Mouse (Mus musculus): ENCODE results near the gene Ctbp2.
"Not testable (repeated sequence)": the region's sequence is repeated elsewhere in the genome, so short reads cannot be mapped to it uniquely, and the experiment has no call there.

Gene Ctbp2

DNA sequence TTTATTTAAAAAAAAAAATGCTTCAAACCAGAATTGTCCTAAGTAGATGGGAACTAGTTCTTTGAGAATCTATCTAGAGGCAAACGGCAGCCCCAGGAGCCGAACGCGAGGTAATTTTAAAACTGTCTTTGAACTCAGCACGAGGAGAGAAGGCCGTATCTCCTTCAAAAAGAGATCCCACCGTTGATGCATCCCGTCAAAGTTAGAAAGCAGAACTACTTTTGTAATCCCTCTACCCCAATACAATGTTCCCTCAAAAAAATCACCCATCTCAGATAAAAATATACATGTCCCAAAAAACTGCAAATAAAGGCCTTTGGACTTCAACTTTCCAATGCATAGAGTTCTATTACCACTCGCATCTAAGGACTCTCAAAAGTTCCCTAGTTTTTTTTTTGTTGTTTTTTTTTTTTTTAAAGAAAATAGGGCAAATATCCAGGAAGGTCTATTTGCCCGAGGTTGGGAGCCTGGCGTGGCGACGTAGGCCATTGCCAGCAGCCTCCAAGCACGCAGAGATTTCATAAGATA, 3.0 kb downstream of the Ctbp2 start:
- in situ Hi-C loops (cut with MboI; ENCODE audit: low sequenced_read_pairs) = no loop called here

DNA sequence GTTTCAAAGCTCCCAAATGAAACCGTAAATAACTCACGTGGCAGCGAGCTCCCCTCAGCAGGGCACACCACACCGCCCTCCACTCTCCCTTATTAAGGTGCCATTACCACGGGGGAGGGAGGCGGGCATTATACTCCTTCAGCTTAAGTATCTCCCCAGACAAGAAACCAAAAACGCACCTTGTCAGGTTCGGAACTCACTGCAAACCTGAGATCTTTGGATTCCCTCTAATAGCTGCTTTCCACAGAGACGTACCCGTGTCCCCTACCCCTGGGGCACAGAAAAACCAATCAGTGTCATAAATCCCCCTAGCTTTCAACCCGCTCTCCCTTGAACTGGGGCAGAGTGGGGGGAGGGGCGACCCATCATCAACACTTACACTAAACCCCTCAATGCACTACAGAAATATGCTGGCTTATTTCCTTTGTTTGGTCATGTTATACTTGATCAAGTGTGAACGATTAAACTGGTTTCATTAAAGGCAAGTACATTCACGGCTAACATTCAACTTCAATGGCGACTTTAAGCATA, 3.9 kb downstream of the Ctbp2 start:
- in situ Hi-C loops (cut with MboI; ENCODE audit: low sequenced_read_pairs) = no loop called here

DNA sequence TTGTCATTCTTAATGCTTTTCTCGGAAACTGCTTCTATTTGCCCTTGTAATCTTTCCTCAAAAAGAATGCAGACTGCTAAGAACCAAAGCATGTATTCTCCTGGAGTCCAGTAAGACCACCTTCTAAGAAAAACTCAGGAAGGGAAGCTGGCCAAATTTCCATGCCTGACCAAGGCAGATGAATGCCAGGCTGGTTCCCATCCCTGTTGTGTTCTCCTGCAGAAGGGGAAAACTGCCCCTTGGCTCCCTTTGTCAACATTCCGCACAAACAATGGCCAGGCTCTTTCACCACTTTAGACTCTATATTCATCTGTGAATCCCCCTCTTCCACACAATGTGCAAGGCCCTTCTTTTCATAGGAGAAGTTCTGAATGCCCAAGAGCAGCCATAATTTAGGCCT, 6.3 kb downstream of the Ctbp2 start:
- in situ Hi-C loops (cut with MboI; ENCODE audit: low sequenced_read_pairs) = no loop called here

DNA sequence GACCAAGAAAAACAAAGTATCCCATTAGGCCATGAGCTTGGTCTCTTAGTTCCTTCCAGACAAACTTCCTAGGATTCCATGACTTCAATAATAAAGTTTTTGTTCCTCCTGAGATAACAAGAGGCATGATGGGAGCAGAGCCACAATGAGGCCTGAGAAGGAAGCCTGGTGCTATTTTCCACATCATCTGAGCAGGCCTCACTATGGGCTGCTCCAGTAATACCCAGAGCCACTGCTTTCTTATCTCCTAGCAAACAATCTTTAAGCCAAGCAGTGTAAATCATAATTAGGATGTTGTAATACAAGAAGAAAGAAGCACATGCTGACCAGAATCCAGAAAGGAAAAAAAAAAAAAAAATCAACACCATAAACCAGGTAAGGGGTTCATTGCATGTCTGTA, 7.6 kb downstream of the Ctbp2 start:
- in situ Hi-C loops (cut with MboI; ENCODE audit: low sequenced_read_pairs) = no loop called here

DNA sequence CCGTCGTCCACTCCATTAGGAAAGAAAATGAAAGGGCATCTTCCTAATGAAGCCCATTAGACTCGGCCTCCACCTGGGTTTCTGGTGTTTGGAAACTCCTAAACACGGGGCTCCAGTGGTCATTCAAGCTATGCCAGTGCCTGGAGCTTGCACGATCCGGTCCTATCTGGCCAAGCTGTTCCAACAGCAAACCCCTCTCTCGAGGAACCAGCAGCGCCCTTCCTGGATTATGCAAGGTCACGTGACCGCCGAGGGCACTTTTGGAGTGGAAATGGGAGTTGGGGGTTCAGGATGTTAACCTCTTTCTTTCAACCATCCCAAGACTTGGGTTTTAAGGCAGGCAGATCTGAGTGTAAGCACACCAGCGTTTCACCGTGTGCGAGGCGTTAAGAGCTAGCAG, 8.3 kb downstream of the Ctbp2 start:
- in situ Hi-C loops (cut with MboI; ENCODE audit: low sequenced_read_pairs) = no loop called here

DNA sequence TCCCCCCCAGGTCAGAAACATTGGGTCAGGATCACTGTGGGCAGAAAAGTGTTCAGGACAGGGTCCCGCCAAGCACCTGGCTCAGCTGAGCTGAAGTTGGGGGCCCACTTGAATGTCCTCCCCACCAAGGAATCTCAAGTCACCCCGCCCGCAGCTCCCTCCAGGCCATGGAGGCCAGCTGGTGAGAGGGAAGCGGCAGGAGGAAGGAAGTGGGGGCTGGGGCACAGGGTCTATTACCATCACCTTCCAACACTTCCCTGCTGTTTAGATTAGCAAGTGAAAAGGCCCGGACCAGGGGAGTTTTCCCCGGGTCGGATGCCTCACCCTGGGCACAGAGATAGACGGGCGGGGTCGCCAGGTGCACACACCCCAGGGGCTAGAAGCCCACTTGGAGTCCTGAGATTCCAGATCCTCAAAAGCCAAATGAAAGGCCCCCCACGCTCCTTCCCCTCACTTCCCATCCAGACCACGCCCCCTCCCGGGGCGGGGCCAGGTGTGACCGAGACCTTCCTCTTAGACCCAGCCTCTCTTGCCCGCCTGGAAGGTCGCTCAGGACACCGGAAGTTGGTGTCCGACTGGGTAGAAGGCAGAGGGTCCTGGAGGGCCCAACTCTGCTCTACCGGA, 9.2 kb downstream of the Ctbp2 start:
- in situ Hi-C loops (cut with MboI; ENCODE audit: low sequenced_read_pairs) = no loop called here

DNA sequence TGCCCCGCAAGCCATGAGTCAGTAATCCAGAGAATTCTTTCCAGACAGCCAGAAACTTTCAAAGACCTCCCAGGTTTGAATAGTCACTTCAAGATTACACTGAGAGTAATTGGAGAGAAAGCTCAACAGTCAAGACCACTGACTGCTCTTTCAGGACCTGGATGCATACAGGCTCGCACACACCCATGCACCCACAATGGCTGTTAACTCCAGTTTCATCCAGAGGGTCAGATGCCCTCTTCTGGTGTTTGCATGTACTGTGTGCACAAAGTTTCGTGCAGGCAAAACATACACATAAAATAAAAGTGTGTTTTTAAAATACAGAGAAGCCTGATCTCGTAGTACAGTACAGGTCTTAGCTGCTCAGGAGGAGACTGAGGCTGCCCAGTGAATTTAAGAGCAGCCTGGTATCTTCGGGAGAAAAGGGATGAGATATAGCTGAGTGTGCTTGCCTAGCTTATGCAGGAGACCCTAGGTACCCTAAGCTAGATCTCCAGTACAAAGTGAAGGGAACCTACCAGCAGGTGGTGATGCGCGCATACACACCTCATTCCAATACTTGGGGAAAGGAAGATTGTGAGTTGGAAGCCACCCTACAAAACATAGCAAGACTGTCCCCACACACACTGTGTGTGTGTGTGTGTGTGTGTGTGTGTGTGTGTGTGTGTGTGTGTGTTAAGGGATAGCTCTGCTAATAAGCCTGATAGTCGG, 10.8 kb downstream of the Ctbp2 start:
- in situ Hi-C loops (cut with MboI; ENCODE audit: low sequenced_read_pairs) = no loop called here

DNA sequence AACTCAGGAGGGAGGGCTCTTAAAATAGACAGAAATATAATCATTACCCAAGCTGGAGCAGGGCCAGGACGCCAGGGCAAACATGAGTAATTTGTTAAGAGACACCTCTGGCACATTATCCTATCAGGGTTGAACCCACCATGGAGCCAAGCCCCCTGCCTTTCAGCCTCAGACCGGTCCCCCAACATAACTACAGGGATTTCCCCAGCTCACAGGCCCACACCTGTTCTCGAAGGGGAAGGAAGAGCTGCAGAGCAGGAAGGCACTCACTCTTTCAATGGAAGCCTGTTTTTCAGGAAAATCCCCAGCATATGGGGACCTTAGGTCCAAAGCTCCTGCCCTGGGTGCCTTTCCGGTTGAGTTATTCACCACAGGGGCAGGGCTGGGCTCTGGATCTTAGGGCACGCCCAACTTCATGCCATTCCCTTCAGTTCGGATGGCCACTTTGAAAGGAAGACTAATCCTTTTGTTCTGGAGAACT, 11.8 kb downstream of the Ctbp2 start:
- in situ Hi-C loops (cut with MboI; ENCODE audit: low sequenced_read_pairs) = no loop called here

DNA sequence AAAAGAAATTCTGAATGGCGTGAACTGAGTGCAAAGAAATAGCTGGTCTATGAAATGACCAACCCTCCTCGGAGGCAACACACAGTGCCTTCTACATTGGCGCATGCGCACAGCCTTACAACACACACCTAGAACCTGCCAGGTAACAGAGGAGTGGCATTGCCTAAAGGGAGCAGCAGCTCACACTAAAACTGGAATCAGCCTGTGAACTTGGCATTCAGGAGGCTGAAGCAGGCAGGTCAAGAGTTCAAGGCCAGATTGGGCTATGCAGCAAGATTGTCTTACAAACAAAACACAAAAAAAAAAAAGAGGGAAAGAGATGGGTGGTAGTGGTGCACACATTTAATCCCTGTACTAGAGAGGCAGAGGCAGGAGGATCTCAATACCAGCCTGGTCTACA, 14.7 kb downstream of the Ctbp2 start:
- in situ Hi-C loops (cut with MboI; ENCODE audit: low sequenced_read_pairs) = no loop called here

DNA sequence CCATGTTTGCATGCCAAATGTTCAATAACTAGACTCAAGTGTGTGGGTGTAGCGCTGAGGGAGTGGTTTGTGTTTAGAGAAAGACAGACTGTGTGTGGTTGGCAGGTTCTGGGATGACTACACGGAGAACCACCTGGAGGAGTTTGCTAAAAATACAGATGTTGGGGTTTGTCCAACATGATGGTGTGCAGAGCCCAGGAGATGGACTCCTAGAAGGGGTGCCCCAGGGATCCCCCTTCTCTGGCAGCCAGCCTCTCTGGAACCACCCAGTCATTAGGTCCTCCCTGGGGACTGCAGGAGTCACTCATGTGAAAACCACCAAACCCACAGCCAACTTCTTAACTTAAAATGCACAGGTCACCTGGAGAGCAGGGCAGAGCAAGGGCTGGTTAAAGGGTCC, 15.5 kb downstream of the Ctbp2 start:
- in situ Hi-C loops (cut with MboI; ENCODE audit: low sequenced_read_pairs) = no loop called here

DNA sequence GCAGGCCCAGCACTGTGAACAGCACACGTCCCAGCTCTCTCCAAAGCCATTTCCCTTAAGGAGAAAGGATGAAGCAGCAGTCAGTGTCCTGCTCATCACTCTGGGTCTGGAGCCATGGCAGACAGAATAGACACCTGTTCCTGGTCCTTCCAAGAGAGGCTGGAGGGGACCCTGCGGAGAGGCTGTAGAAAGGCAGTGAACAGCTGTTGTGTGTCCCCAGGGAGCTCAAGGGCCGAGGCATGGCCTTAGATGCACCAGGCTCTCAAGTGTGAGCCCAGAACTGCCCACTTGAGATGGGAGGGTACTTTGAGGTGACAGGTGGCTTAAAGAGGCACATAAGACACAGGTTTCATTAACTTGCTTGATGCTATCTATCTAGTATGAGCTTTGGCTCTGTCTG, 21.6 kb downstream of the Ctbp2 start:
- in situ Hi-C loops (cut with MboI; ENCODE audit: low sequenced_read_pairs) = no loop called here

DNA sequence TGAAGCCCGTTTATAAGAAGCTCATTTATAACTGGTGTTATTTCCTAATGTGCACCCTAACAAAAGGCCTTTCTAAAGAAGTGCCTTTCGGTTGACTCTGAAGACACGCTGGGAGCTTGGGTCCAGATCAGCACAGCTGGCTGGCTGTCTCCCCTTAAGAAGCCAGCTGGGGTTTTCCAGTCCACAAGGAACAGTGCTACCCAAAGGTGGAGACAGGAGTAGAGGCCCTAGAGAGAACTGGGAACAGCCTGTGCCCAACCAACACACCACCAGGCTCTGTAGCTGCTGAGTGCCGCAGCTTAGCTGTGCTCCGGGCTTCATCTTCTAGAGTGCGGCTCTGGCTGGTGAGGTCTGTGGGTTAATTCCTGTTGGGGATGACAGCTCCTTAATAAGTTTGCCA, 23.1 kb downstream of the Ctbp2 start:
- in situ Hi-C loops (cut with MboI; ENCODE audit: low sequenced_read_pairs) = no loop called here

DNA sequence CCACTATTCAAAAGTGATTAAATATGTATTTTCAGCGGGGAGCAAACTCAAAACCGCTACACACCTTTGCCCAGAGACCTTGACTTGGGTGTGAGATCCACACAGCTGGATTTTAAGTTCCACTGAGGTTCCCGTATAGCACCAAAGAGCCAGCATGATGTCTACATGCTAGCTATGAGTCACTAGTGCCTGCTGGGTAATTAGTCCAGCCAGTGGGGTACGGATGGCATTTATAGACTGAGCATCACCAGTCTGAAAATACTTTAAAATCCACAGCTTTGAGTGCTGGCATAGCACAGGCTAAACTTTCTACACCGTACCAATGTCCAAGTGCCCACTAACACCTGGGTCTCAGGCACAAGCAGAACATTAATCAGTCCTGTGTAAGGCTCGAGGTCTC, 24.0 kb downstream of the Ctbp2 start:
- in situ Hi-C loops (cut with MboI; ENCODE audit: low sequenced_read_pairs) = no loop called here

DNA sequence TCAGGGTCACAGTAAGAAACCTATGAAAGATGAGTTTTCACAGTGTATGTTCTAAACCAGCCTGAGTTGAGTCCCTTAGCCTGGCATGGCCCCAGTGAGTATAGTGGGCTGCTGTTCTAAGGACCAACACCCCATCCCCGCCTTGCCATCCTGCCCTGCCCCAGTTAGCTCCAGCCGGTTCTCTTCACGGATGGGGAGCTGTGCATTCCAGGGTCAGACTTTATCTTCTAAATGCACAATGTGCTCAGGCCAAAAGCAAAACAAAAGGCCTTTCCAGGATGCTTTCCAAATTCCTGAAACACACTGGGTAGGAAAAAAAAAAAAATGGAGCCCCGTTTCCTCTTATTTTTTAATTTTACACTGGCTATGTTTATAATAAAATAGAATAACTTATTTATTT, 24.9 kb downstream of the Ctbp2 start:
- in situ Hi-C loops (cut with MboI; ENCODE audit: low sequenced_read_pairs) = no loop called here

DNA sequence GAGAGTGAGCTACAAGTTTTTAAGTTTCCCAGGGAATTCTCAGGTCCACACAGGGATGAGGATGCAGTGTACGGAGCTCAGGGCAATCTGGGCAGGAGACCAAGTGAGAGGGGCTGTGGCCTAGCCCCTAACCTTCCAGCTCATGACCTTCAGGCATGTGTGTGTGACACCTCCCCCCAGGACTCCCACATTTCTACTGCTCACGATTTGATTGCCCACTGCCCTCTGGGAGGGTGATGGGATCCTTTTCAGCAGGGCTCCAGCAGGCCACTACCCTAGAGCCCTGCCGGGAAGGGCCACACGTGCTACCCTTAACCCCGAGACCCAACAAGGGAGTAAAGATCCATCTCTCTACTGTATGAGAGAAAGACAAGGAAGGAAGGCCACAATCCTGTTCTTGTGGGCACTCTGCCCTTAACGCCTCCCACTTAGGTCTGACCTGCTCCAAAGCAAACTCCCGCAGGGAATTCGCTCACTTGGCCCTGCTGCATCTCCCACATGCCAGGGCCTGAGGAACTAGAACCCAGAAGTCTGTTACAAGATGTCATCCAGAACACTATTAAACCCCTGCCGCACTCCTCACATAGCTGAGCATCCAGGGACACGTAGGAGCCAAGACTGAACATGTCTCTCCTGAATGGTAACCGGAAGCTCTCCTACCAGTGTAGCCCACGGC, 25.9 kb downstream of the Ctbp2 start:
- in situ Hi-C loops (cut with MboI; ENCODE audit: low sequenced_read_pairs) = no loop called here

DNA sequence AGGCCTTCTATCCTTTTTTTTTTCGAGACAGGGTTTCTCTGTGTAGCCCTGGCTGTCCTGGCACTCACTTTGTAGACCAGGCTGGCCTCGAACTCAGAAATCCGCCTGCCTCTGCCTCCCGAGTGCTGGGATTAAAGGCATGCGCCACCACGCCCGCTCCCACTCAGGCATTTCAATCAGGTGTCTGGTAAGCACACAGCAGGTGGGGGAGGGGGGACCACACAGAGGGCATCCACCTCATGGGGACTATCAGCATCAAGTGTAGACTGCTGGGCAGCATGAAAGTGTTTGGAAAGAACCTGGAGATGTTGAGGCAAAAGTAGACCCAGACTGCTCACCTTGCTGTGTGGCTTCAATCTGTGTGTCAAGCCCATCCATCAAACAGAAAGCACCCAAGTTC, 28.5 kb downstream of the Ctbp2 start:
- in situ Hi-C loops (cut with MboI; ENCODE audit: low sequenced_read_pairs) = not testable (repeated sequence)

DNA sequence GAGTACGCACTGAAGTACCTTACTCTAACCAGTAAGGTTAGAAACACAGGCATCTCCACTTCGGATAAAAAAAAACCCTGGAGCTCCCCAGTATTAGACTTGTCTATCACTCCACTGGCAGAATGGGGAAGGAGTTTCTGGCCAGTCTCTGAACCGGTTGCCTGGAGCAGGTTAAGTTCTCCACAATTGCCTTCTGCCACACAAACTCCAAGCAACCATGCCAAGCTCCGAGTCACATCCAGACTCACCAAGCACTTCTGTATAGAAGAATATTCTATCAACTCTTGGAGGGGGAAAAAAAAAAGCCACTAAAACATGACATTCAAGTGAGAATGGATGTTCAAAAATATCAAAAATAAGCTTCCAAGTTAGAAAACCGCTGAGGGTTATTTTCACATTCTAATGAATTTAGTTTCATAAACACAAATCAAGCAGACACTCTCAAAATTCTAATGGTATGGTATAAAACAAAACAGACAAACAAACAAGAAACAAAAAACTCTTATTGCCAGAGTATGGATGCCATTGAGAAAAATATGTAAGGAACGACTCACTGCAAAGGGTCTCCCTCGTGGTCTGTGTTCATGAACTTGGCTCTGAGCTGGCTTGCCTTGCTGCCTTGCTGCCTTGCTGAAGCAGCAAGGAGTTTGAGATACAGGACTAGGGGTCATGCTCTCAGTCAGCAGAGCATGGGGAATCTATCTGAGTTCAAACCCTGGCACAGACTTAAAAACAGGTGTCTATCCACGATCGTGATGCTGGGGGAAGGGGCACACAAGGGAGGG, 29.3 kb downstream of the Ctbp2 start:
- in situ Hi-C loops (cut with MboI; ENCODE audit: low sequenced_read_pairs) = no loop called here

DNA sequence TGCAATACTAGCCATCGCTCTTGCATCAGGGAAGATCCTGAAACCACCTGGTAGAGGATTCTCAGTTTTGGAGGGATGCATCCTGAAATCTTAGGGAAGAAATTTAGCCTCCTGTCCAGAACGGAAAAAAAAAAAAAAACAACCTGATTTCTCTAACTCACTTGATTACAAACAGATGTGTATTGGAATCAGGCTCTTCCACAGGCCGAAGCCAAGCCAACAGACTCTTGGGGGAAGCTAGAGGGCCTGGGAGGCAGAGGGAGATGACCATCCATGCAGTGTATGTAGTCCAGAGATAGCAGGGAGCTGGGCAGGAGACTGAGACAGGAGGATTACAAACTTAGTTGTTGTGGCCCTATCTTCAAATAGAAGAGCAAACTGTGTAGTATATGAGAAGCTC, 30.0 kb downstream of the Ctbp2 start:
- in situ Hi-C loops (cut with MboI; ENCODE audit: low sequenced_read_pairs) = no loop called here

DNA sequence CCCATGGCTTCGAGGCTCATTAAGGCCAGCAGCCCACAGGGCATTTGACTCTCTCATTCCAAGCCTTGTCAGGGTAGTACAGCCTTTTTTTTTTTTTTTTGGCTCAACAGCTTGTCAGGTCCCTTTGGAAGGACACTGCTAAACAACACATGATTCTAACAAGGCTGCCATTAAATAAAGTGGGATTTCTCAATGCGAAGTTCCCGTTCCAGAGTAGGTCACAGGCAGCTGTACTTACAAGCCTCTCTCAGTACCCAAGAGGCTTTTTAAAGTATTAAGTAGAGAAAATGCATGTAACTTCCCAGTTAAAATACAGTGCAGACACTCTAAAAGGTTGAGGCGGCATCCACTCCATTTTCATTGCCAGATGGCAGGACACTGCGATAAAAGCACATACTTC, 30.4 kb downstream of the Ctbp2 start:
- in situ Hi-C loops (cut with MboI; ENCODE audit: low sequenced_read_pairs) = no loop called here

DNA sequence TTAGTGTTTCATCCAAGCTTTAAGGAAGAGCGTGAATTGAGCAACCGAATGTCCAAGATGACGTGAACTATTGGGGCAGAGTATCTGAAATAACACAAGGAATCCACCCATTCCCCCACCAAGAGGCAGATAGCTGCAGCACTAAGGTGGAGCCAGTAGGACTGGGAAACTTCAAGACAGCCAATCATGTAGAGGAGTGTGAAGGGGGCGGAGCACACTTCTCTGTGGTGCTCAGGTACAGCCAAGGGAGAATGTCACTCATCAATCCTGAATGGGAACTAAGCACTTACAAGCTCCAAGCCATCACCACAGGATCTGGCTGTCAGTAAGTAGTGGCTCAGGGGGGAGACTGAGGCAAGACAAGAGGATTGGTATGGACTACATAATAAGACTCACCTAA, 33.5 kb downstream of the Ctbp2 start:
- in situ Hi-C loops (cut with MboI; ENCODE audit: low sequenced_read_pairs) = no loop called here

Measured in CH12F3 (cell line).